Mouse (Mus musculus) liver, postnatal 0 days (tissue): ENCODE measurements at regions not wholly inside any gene's neighbourhood (a gene's known extent, or its start where the extent isn't known, plus 50 kb on each side); places are given as distances from the start of the nearest gene placed in this dataset.

Source experiments
- CTCF ChIP-seq: sonication (generic); IDR thresholded peaks from 2 replicates; pipeline ENCODE4 v1.5.1; 2016; ENCODE audit warnings: antibody characterized with exemption, low read depth
- EP300 ChIP-seq: IDR thresholded peaks from 2 replicates; pipeline ENCODE4 v1.6.1; 2016; ENCODE audit warnings: antibody characterized with exemption, low read depth, mild to moderate bottlenecking

GRCm38 (mm10) chr4:34302504-34303108, 248.1 kb upstream of the Akirin2 start:
- no peak for TF ChIP-seq CTCF
- TF ChIP-seq EP300, result no peak
